Mouse (Mus musculus) neural tube, embryonic 13.5 days (tissue): ENCODE data around the gene Cdh15. TPM values are rescaled to one million over a fixed set of nuclear protein-coding genes. Genes with fewer than 3 reads are reported as not detected.

Source experiments
- ATAC-seq: fragments of 200-750 bp; cut with Nextera tagmentation; 2 replicates; pipeline ENCODE4 v1.8.0; 2017; ENCODE audit warnings: low read depth, mild to moderate bottlenecking, moderate TSS enrichment, moderate library complexity
- H3K27ac ChIP-seq: fragments of 300-500 bp; sonication (generic); replicated peaks from 2 replicates; pipeline ENCODE4 v1.5.1; 2015; ENCODE audit warnings: moderate library complexity, mild to moderate bottlenecking, inconsistent platforms
- H3K27me3 ChIP-seq: fragments of 300-500 bp; sonication (generic); 2 replicates; pipeline ENCODE4 v1.6.1; 2015; ENCODE audit warnings: mild to moderate bottlenecking, inconsistent platforms
- H3K36me3 ChIP-seq: fragments of 300-500 bp; sonication (generic); 2 replicates; pipeline ENCODE4 v1.6.1; 2015; ENCODE audit warnings: mild to moderate bottlenecking, inconsistent platforms
- H3K4me1 ChIP-seq: fragments of 300-500 bp; sonication (generic); replicated peaks from 2 replicates; pipeline ENCODE4 v1.6.1; 2015; ENCODE audit warnings: inconsistent platforms
- H3K4me2 ChIP-seq: fragments of 300-500 bp; sonication (generic); 2 replicates; pipeline ENCODE4 v1.6.1; 2015; ENCODE audit warnings: inconsistent platforms, mild to moderate bottlenecking, moderate library complexity
- H3K4me3 ChIP-seq: fragments of 300-500 bp; sonication (generic); 2 replicates; pipeline ENCODE4 v1.5.1; 2015; ENCODE audit warnings: mild to moderate bottlenecking, inconsistent platforms
- H3K9ac ChIP-seq: fragments of 300-500 bp; sonication (generic); 2 replicates; pipeline ENCODE4 v1.6.1; 2015; ENCODE audit warnings: moderate library complexity, mild to moderate bottlenecking, inconsistent platforms
- H3K9me3 ChIP-seq: fragments of 300-500 bp; sonication (generic); 2 replicates; pipeline ENCODE4 v1.6.1; 2016; ENCODE audit warnings: inconsistent platforms
- WGBS: fragments of 180-500 bp; shearing (Covaris S2); methylation state at CpG from one replicate; pipeline ENCODE4 v1.1.7; 2015; 5-methylcytosine and 5-hydroxymethylcytosine counted together
- polyA plus RNA-seq: library from polyadenylated mRNA; unstranded; fragments of >200 nt; fragmentation: Nextera tagmentation; extraction: Ambion mirVana; gene quantifications from 2 replicates; pipeline ENCODE4 v1.2.1, GENCODE M21; 2015

Gene Cdh15
- polyA plus RNA-seq, 1 experiment from 2014 or later, result 2.7 TPM

- peaks cover 4% of the 10 kb centered on the region; the same call in 1 of the 2 replicates for H3K4me1 ChIP-seq
- H3K36me3 ChIP-seq, result no peaks in the 10 kb centered on the region
- no peaks in the 10 kb centered on the region for H3K27me3 ChIP-seq
- no peak overlapping the region for H3K27ac ChIP-seq
- H3K4me2 ChIP-seq, result no peak overlapping the region
- 77% methylated on average over 4 of the region's 4 CpGs for WGBS
- H3K4me3 ChIP-seq, result no peak overlapping the region
- no peak overlapping the region for H3K9ac ChIP-seq
- H3K9me3 ChIP-seq, result no peaks in the 10 kb centered on the region
- no peak for ATAC-seq
Observed at GRCm38 (mm10) chr8:122845662-122846061, 2.1 kb upstream of the Cdh15 start.

- H3K27ac ChIP-seq, result no peak overlapping the region
- no peak overlapping the region for H3K4me2 ChIP-seq
- H3K9me3 ChIP-seq, result no peaks in the 10 kb centered on the region
- H3K9ac ChIP-seq, result no peak overlapping the region
- ATAC-seq, result no peak
- no peaks in the 10 kb centered on the region for H3K27me3 ChIP-seq
- 60% methylated on average over 9 of the region's 11 CpGs for WGBS
- H3K36me3 ChIP-seq, result no peaks in the 10 kb centered on the region
- H3K4me1 ChIP-seq, result peaks cover 17% of the 10 kb centered on the region
- H3K4me3 ChIP-seq, result no peak overlapping the region
Observed at GRCm38 (mm10) chr8:122849152-122849910, 1.6 kb downstream of the Cdh15 start.

- Histone ChIP-seq H3K27ac (no peak overlapping the region), H3K4me2 (no peak overlapping the region), H3K9ac (no peak overlapping the region), H3K36me3 (no peaks in the 10 kb centered on the region), H3K4me1 (peaks cover 17% of the 10 kb centered on the region), H3K27me3 (no peaks in the 10 kb centered on the region), H3K9me3 (no peaks in the 10 kb centered on the region), H3K4me3 (no peak overlapping the region)
- WGBS, result 62% methylated on average over 3 of the region's 3 CpGs
- no peak for ATAC-seq
Observed at GRCm38 (mm10) chr8:122850641-122851240, 3.0 kb downstream of the Cdh15 start.

GRCm38 (mm10) chr8:122851692-122852545, 4.2 kb downstream of the Cdh15 start:
- no peak for ATAC-seq
- Histone ChIP-seq H3K27ac (no peak overlapping the region), H3K9me3 (no peaks in the 10 kb centered on the region), H3K4me2 (no peak overlapping the region), H3K27me3 (no peaks in the 10 kb centered on the region), H3K9ac (no peak overlapping the region), H3K4me3 (no peak overlapping the region), H3K4me1 (peaks cover 17% of the 10 kb centered on the region), H3K36me3 (no peaks in the 10 kb centered on the region)
- WGBS, result 82% methylated on average over 12 of the region's 12 CpGs

GRCm38 (mm10) chr8:122852546-122852905, 4.8 kb downstream of the Cdh15 start:
- Histone ChIP-seq H3K4me1 (peaks cover 17% of the 10 kb centered on the region), H3K36me3 (no peaks in the 10 kb centered on the region), H3K27ac (no peak overlapping the region), H3K4me2 (no peak overlapping the region), H3K4me3 (no peak overlapping the region), H3K27me3 (no peaks in the 10 kb centered on the region), H3K9ac (no peak overlapping the region), H3K9me3 (no peaks in the 10 kb centered on the region)
- WGBS, result 56% methylated on average over 1 of the region's 1 CpGs
- ATAC-seq, result no peak

- Histone ChIP-seq H3K9ac (no peak overlapping the region), H3K4me2 (no peak overlapping the region), H3K4me1 (peaks cover 13% of the 10 kb centered on the region), H3K36me3 (no peaks in the 10 kb centered on the region), H3K4me3 (no peak overlapping the region), H3K27me3 (no peaks in the 10 kb centered on the region), H3K27ac (no peak overlapping the region), H3K9me3 (no peaks in the 10 kb centered on the region)
- ATAC-seq, result peak; percentile 49; the same call in 1 of the 2 replicates
- WGBS, result 8% methylated on average over 11 of the region's 11 CpGs
Observed at GRCm38 (mm10) chr8:122853340-122853771, 5.6 kb downstream of the Cdh15 start.

- Histone ChIP-seq H3K36me3 (no peaks in the 10 kb centered on the region), H3K4me1 (peaks cover 13% of the 10 kb centered on the region), H3K9ac (0 out of 2 replicates have a peak overlapping the region, but pooled peaks have one; percentile 12), H3K4me2 (no peak overlapping the region), H3K27ac (no peak overlapping the region), H3K4me3 (no peak overlapping the region), H3K27me3 (no peaks in the 10 kb centered on the region), H3K9me3 (no peaks in the 10 kb centered on the region)
- ATAC-seq, result no peak
- 77% methylated on average over 7 of the region's 7 CpGs for WGBS
Observed at GRCm38 (mm10) chr8:122854388-122854787, 6.6 kb downstream of the Cdh15 start.

GRCm38 (mm10) chr8:122855123-122855522, 7.4 kb downstream of the Cdh15 start:
- H3K27me3 ChIP-seq, result no peaks in the 10 kb centered on the region
- H3K36me3 ChIP-seq, result no peaks in the 10 kb centered on the region
- no peak overlapping the region for H3K4me2 ChIP-seq
- H3K4me1 ChIP-seq, result peaks cover 13% of the 10 kb centered on the region
- H3K9ac ChIP-seq, result no peak overlapping the region
- H3K4me3 ChIP-seq, result no peak overlapping the region
- no peak for ATAC-seq
- WGBS, result 85% methylated on average over 4 of the region's 4 CpGs
- no peaks in the 10 kb centered on the region for H3K9me3 ChIP-seq
- H3K27ac ChIP-seq, result no peak overlapping the region

GRCm38 (mm10) chr8:122856288-122856687, 8.5 kb downstream of the Cdh15 start:
- WGBS, result 84% methylated on average over 8 of the region's 8 CpGs
- Histone ChIP-seq H3K9me3 (no peaks in the 10 kb centered on the region), H3K27ac (no peak overlapping the region), H3K4me1 (peaks cover 13% of the 10 kb centered on the region), H3K4me2 (no peak overlapping the region), H3K9ac (no peak overlapping the region), H3K36me3 (no peaks in the 10 kb centered on the region), H3K4me3 (no peak overlapping the region), H3K27me3 (no peaks in the 10 kb centered on the region)
- no peak for ATAC-seq

GRCm38 (mm10) chr8:122859843-122860242, 12.1 kb downstream of the Cdh15 start:
- Histone ChIP-seq H3K27me3 (no peaks in the 10 kb centered on the region), H3K9ac (no peak overlapping the region), H3K27ac (no peak overlapping the region), H3K4me2 (no peak overlapping the region), H3K4me1 (peaks cover 8% of the 10 kb centered on the region), H3K4me3 (no peak overlapping the region), H3K9me3 (peaks cover 5% of the 10 kb centered on the region; the same call in 1 of the 2 replicates), H3K36me3 (no peaks in the 10 kb centered on the region)
- WGBS, result 59% methylated on average over 13 of the region's 13 CpGs
- no peak for ATAC-seq

- 0 out of 2 replicates have a peak, but pooled peaks have one; percentile 41 for ATAC-seq
- H3K4me1 ChIP-seq, result peaks cover 12% of the 10 kb centered on the region
Observed at GRCm38 (mm10) chr8:122864719-122865129, 17.0 kb downstream of the Cdh15 start.

GRCm38 (mm10) chr8:122865441-122865840, 17.7 kb downstream of the Cdh15 start:
- peak overlapping the region; percentile 29 for H3K4me3 ChIP-seq
- H3K27ac ChIP-seq, result no peak overlapping the region
- peak overlapping the region; percentile 52 for H3K4me2 ChIP-seq
- no peaks in the 10 kb centered on the region for H3K36me3 ChIP-seq
- peaks cover 15% of the 10 kb centered on the region for H3K4me1 ChIP-seq
- H3K9ac ChIP-seq, result peak overlapping the region; percentile 47; the same call in 1 of the 2 replicates
- ATAC-seq, result no peak
- peaks cover 15% of the 10 kb centered on the region; the same call in 1 of the 2 replicates for H3K9me3 ChIP-seq
- H3K27me3 ChIP-seq, result no peaks in the 10 kb centered on the region
- WGBS, result 51% methylated on average over 10 of the region's 10 CpGs

More at GRCm38 (mm10) chr8:122864719-122865129, 17.0 kb downstream of the Cdh15 start:
- Histone ChIP-seq H3K36me3 (no peaks in the 10 kb centered on the region), H3K9me3 (peaks cover 15% of the 10 kb centered on the region; the same call in 1 of the 2 replicates), H3K4me2 (peak overlapping the region; percentile 52), H3K9ac (peak overlapping the region; percentile 47), H3K27me3 (no peaks in the 10 kb centered on the region), H3K27ac (no peak overlapping the region), H3K4me3 (peak overlapping the region; percentile 29)
- WGBS, result 59% methylated on average over 26 of the region's 26 CpGs
